Mouse (Mus musculus): Measurements from ENCODE around the gene Sem1. TPM values are rescaled to one million over a fixed set of nuclear protein-coding genes. Genes with fewer than 3 reads are reported as not detected.

Gene Sem1
- 34.1 and 53.7 TPM in 2 replicates for polyA plus RNA-seq (2012; rRNA removed)
- 136 and 141 TPM in 2 replicates for polyA plus RNA-seq (2014; fragmentation: Nextera tagmentation; extraction: Ambion mirVana)

DNA sequence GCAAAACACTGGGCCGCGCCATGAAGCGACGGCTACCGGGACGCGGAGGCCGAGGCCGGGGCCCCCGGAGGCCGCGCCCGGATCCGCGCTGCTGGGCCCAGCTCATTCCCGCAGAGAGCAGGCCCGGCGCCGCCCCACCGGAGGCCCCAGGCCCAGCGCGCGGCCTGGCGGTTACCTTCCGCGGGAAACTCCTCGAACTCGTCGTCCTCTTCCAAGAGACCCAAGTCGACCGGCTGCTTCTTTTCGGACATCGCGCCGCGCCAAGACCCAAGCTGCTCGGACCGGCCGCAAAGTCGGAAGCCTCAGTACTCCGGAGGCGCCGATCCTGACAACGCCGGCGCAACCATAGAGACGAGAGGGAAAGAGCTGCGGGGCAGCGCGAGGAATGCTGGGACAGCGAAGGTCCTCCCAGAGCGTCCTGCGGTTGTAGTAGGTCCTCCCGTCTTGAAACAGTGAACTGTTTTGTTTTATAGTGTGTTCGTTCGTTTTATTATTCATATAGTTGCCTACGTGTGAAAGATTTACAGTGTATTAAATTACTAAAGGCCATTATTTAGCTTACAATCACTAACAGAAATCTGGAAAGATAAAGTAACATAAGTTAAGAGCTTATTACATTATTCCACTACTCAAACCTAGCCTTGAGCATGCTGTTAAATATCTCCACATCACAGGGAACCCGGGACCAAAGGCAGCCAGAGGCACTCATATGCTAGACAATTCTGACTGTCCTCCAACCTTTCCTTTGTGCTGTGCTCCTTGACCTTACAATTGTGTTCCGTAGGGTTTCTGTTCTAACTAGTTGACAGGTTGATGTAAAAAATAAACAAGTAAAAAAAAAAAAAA lies at the start of gene Sem1:
TSS of gene Sem1 (minus strand) at position 360 of the 846 bp plus-strand sequence.
- DNase-seq (ENCODE audit: low read depth in 3 of 3, low spot score in 3 of 3) (peak; percentile 77 to 84 (median 81)), ATAC-seq (ENCODE audit: insufficient read depth) (peak; percentile 98)
- Histone ChIP-seq H3K27me3 (ENCODE audit: control insufficient read depth, insufficient read depth, low read length) (no peaks in the 10 kb centered on the region), H3K36me3 (replicated peaks; ENCODE audit: control insufficient read depth, insufficient read depth, low read depth) (no peaks in the 10 kb centered on the region), H3K9me3 (ENCODE audit: control insufficient read depth, low read length) (no peaks in the 10 kb centered on the region), H3K4me2 (ENCODE audit: low read depth) (peak within 1 kb of the TSS; percentile 78), H3K4me3 (ENCODE audit: insufficient read depth in 1 of 2, low read depth in 2 of 2, low read length in 2 of 2) (peak within 1 kb of the TSS; percentile 87 to 95), H3K4me1 (replicated peaks; ENCODE audit: control insufficient read depth in 2 of 2, insufficient read depth in 2 of 2, low read length in 1 of 2) (peaks cover 0 to 3% of the 10 kb centered on the region in 2 experiments; a peak in 1 of 4 replicates), H3K9ac (replicated peaks) (peak within 1 kb of the TSS; percentile 94), H3K27ac (peak within 1 kb of the TSS; percentile 83)
- 2% methylated on average over 59 of the region's 59 CpGs for WGBS (ENCODE audit: insufficient replicate concordance)
- TF ChIP-seq CTCF (IDR thresholded peaks at IDR 0.05; ENCODE audit: low read depth) (no peak), EP300 (IDR thresholded peaks at IDR 0.05; ENCODE audit: low read depth) (no peak)

DNA sequence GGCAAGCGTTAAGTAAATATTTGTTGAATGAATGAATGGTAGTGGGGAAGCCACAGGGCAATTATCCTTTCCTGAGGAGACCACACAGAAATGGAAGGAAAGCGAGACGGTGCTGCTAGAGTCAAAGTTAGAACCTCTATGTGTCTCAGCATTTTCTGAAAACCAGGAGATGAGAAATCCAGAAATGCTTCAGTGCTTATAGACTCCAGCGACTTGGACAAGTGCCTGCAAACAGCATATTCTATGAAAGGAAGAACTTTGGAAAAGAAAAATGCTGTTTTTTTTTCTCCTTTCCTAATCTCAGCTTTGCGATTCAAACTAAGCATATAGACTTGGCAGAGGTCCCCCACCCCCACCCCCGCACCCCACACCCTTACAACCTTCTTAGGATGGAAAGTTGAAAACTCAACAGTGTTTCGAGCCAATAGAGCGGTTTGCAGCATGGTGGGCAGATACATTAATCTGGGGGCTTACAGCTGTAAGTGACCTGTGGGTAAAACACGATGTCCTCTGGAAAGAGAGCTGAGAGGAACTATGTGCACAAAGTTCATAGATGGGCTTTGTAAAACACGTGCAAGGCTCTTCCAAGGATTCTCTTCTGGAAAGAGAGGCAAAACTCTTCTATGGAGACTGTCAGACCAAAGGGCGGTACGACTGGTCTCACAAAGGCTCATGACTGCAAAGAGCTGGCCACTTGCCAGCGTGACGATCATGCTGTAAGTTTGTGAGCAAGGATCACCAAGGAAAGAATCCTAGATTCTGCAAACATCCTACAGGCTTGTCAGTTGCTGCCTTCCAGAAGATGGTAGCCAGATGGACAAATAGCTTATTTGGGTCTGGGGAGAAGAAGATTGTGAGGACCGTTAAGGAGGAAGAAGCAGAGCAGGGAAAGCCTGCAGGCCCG lies 44.6 kb upstream of the Sem1 start:
- no peak for TF ChIP-seq EP300 (IDR thresholded peaks at IDR 0.05; ENCODE audit: low read depth)
- no peak for TF ChIP-seq CTCF (IDR thresholded peaks at IDR 0.05; ENCODE audit: low read depth)
- DNase-seq (ENCODE audit: low read depth in 3 of 3, low spot score in 3 of 3) (no peak), ATAC-seq (ENCODE audit: insufficient read depth) (no peak)
- no peaks in the 10 kb centered on the region for H3K36me3 ChIP-seq (replicated peaks; ENCODE audit: control insufficient read depth, insufficient read depth, low read depth)
- no peak overlapping the region for H3K9ac ChIP-seq (replicated peaks)
- H3K4me2 ChIP-seq (ENCODE audit: low read depth) = no peak overlapping the region
- H3K27me3 ChIP-seq (ENCODE audit: control insufficient read depth, insufficient read depth, low read length) = no peaks in the 10 kb centered on the region
- no peaks in the 10 kb centered on the region for H3K9me3 ChIP-seq (ENCODE audit: control insufficient read depth, low read length)
- H3K4me3 ChIP-seq (ENCODE audit: insufficient read depth in 1 of 2, low read depth in 2 of 2, low read length in 2 of 2) = no peak overlapping the region
- no peak overlapping the region for H3K27ac ChIP-seq
- 44% methylated on average over 16 of the region's 16 CpGs for WGBS (ENCODE audit: insufficient replicate concordance)
- no peaks in the 10 kb centered on the region for H3K4me1 ChIP-seq (replicated peaks; ENCODE audit: control insufficient read depth in 2 of 2, insufficient read depth in 2 of 2, low read length in 1 of 2)

DNA sequence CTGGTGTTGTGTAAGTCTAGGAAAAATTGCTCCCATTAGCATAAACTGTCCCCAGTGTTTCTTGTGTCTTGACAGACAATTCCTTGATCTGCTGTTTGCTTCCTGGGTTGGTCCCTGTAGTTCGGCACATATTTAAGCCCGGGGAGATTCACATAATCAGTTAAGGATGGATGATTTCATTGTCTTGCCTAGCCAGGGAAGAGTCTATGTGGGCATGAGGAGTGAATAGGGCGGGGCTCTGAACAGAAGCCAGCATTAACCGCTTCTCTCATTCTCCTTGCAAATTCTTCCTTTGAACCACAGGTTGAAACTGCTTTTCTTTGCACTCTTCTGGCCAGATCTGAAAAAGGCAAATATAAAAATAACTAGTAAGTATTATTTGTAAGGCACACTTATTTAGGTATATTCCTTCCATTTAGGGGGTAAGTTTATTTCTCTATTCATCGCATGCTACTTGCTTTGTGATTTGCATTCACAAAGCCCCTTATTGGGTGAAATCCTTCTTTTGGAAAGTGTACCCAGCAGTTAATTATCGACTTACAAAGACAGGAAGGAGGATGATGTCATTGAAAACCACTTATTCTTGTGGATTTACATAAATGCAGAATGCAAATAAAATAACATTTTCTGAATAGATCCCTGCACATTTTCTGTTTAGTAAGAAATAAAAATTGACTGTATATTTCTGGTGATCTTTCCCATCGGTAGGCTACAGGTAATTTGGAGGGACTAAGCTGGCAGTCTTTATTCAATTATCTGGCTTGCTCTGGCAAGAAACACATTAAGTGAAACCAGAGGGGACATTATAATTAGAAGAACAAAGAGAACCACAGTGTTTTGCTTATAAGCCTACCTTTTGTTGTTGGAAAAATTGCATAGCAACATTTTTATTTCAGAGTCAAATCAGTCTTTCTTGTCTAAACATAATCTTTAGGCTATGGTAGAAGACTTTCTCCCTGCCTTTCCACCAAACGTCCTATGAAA lies 25.4 kb upstream of the Sem1 start:
- no peaks in the 10 kb centered on the region for H3K4me1 ChIP-seq (replicated peaks; ENCODE audit: control insufficient read depth in 2 of 2, insufficient read depth in 2 of 2, low read length in 1 of 2)
- no peaks in the 10 kb centered on the region for H3K27me3 ChIP-seq (ENCODE audit: control insufficient read depth, insufficient read depth, low read length)
- no peak overlapping the region for H3K4me2 ChIP-seq (ENCODE audit: low read depth)
- 54% methylated on average over 8 of the region's 8 CpGs for WGBS (ENCODE audit: insufficient replicate concordance)
- H3K9ac ChIP-seq (replicated peaks) = no peak overlapping the region
- TF ChIP-seq EP300 (IDR thresholded peaks at IDR 0.05; ENCODE audit: low read depth) = no peak
- no peak for TF ChIP-seq CTCF (IDR thresholded peaks at IDR 0.05; ENCODE audit: low read depth)
- ATAC-seq (ENCODE audit: insufficient read depth) (no peak), DNase-seq (ENCODE audit: low read depth in 3 of 3, low spot score in 3 of 3) (no peak)
- no peak overlapping the region for H3K27ac ChIP-seq
- H3K4me3 ChIP-seq (ENCODE audit: insufficient read depth in 1 of 2, low read depth in 2 of 2, low read length in 2 of 2) = no peak overlapping the region
- H3K9me3 ChIP-seq (ENCODE audit: control insufficient read depth, low read length) = no peaks in the 10 kb centered on the region
- no peaks in the 10 kb centered on the region for H3K36me3 ChIP-seq (replicated peaks; ENCODE audit: control insufficient read depth, insufficient read depth, low read depth)

DNA sequence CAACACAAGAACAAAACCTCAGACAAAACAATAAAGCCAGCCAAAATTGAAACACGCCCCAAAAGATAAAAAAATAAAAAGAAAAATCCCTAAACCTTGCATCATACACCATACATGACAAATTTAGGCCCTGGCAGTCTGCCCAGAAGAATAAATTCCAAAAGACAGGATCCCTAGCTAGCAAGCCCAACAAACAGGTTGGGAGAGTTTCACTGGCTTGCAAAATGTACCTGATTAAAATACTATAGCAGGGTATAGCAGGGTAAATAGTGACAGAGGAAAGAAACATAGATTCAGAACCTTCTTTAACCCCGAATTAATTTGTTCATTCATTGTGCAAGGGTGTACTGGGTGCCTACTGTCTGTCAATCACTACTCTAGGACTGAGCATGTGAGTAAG lies 7.8 kb upstream of the Sem1 start:
- H3K27me3 ChIP-seq (ENCODE audit: control insufficient read depth, insufficient read depth, low read length) = no peaks in the 10 kb centered on the region
- ATAC-seq (ENCODE audit: insufficient read depth) (no peak), DNase-seq (ENCODE audit: low read depth in 3 of 3, low spot score in 3 of 3) (no peak)
- no peaks in the 10 kb centered on the region for H3K9me3 ChIP-seq (ENCODE audit: control insufficient read depth, low read length)
- no peak overlapping the region for H3K27ac ChIP-seq
- 42% methylated on average over 2 of the region's 2 CpGs for WGBS (ENCODE audit: insufficient replicate concordance)
- H3K4me3 ChIP-seq (ENCODE audit: insufficient read depth in 1 of 2, low read depth in 2 of 2, low read length in 2 of 2) = no peak overlapping the region
- no peak overlapping the region for H3K9ac ChIP-seq (replicated peaks)
- no peaks in the 10 kb centered on the region for H3K4me1 ChIP-seq (replicated peaks; ENCODE audit: control insufficient read depth in 2 of 2, insufficient read depth in 2 of 2, low read length in 1 of 2)
- H3K36me3 ChIP-seq (replicated peaks; ENCODE audit: control insufficient read depth, insufficient read depth, low read depth) = no peaks in the 10 kb centered on the region
- H3K4me2 ChIP-seq (ENCODE audit: low read depth) = no peak overlapping the region
- TF ChIP-seq CTCF (IDR thresholded peaks at IDR 0.05; ENCODE audit: low read depth) (no peak), EP300 (IDR thresholded peaks at IDR 0.05; ENCODE audit: low read depth) (no peak)

Data from liver, embryonic 14.5 days (tissue).